Mouse (Mus musculus): ENCODE data around the gene Ccdc43. TPM values are rescaled to one million over a fixed set of nuclear protein-coding genes. Genes with fewer than 3 reads are reported as not detected.

The Ccdc43 gene
- 34.4 TPM for polyA plus RNA-seq (2017; shearing (Covaris generic))

GRCm38 (mm10) chr11:102697338-102698017 is at the start of gene Ccdc43:
Ccdc43 (minus strand) TSS chr11:102697782.

GRCm38 (mm10) chr11:102663416-102663815 is 34.2 kb downstream of the Ccdc43 start, which contains the start of gene Meioc:
Meioc (plus strand) TSS chr11:102663716.

Other genes starting within 250 kb of the Ccdc43 start
- gene Itga2b, start 227.7 kb downstream of the Ccdc43 start, polyA plus RNA-seq (2017; shearing (Covaris generic)): 2.1 TPM
- 61.6 TPM for gene Gpatch8, start 141.4 kb downstream of the Ccdc43 start, polyA plus RNA-seq (2017; shearing (Covaris generic))
- gene Gm11627, start 118.3 kb downstream of the Ccdc43 start, polyA plus RNA-seq (2017; shearing (Covaris generic)): not detected
- gene Fzd2, start 93.4 kb downstream of the Ccdc43 start, polyA plus RNA-seq (2017; shearing (Covaris generic)): not detected
- not detected for gene Meioc, start 34.1 kb downstream of the Ccdc43 start, polyA plus RNA-seq (2017; shearing (Covaris generic))
- 0.20 TPM for gene Adam11, start 63.7 kb upstream of the Ccdc43 start, polyA plus RNA-seq (2017; shearing (Covaris generic))
- gene Gjc1, start 121.9 kb upstream of the Ccdc43 start, polyA plus RNA-seq (2017; shearing (Covaris generic)): 0.20 TPM
- gene Higd1b, start 138.1 kb upstream of the Ccdc43 start, polyA plus RNA-seq (2017; shearing (Covaris generic)): not detected
- gene Eftud2, start 183.2 kb upstream of the Ccdc43 start, polyA plus RNA-seq (2017; shearing (Covaris generic)): 122 TPM
- not detected for gene Ccdc103, start 183.4 kb upstream of the Ccdc43 start, polyA plus RNA-seq (2017; shearing (Covaris generic))
- not detected for gene Fam187a, start 187.4 kb upstream of the Ccdc43 start, polyA plus RNA-seq (2017; shearing (Covaris generic))
- not detected for gene Gfap, start 203.1 kb upstream of the Ccdc43 start, polyA plus RNA-seq (2017; shearing (Covaris generic))
- 0.89 TPM for gene Kif18b, start 227.3 kb upstream of the Ccdc43 start, polyA plus RNA-seq (2017; shearing (Covaris generic))
- not detected for gene C1ql1, start 248.9 kb upstream of the Ccdc43 start, polyA plus RNA-seq (2017; shearing (Covaris generic))